Mouse (Mus musculus) heart, adult 2 months (tissue): ENCODE measurements around the gene Ttc26.

ENCODE experiments used
- CTCF ChIP-seq: fragments of 200-600 bp; IDR thresholded peaks from 2 replicates; pipeline ENCODE4 v1.8.1; 2022; ENCODE audit warnings: antibody characterized with exemption, mild to moderate bottlenecking, moderate library complexity
- EP300 ChIP-seq: fragments of 200-500 bp; IDR thresholded peaks from 2 replicates; pipeline ENCODE4 v1.6.1; 2011; ENCODE audit warnings: low read depth, low read length, control low read depth; ENCODE audit not compliant: insufficient read depth
- POLR2A ChIP-seq: fragments of 200-500 bp; IDR thresholded peaks from 2 replicates; pipeline ENCODE4 v1.6.1; 2011; ENCODE audit warnings: mild to moderate bottlenecking, low read depth, low read length, control low read depth; ENCODE audit not compliant: insufficient read depth

GRCm38 (mm10) chr6:38348811-38349453 is 32.3 kb upstream of the Ttc26 start:
- TF ChIP-seq EP300 (no peak), CTCF (no peak), POLR2A (no peak)
